Mouse (Mus musculus) heart, embryonic 11.5 days (tissue): ENCODE results near the gene Carf. TPM values are rescaled to one million over a fixed set of nuclear protein-coding genes. Genes with fewer than 3 reads are reported as not detected.

Source experiments
- ATAC-seq: fragments of 200-750 bp; cut with Nextera tagmentation; replicated peaks from 2 replicates; pipeline ENCODE4 v1.8.0; 2017; ENCODE audit warnings: moderate library complexity; ENCODE audit not compliant: insufficient number of reproducible peaks, low FRiP score, low TSS enrichment
- H3K27ac ChIP-seq: fragments of 300-500 bp; sonication (generic); 2 replicates; pipeline ENCODE4 v1.5.1; 2014; ENCODE audit warnings: mild to moderate bottlenecking, low read depth, low read length
- H3K27me3 ChIP-seq: fragments of 300-500 bp; sonication (generic); 2 replicates; pipeline ENCODE4 v1.6.1; 2014; ENCODE audit warnings: mild to moderate bottlenecking, low read length, mixed read lengths; ENCODE audit not compliant: control insufficient read depth, insufficient read depth
- H3K36me3 ChIP-seq: fragments of 300-500 bp; sonication (generic); 2 replicates; pipeline ENCODE4 v1.6.1; 2014; ENCODE audit warnings: mild to moderate bottlenecking, low read length, moderate library complexity, mixed read lengths; ENCODE audit not compliant: control insufficient read depth, insufficient read depth
- H3K4me1 ChIP-seq: fragments of 300-500 bp; sonication (generic); 2 replicates; pipeline ENCODE4 v1.6.1; 2014; ENCODE audit warnings: low read length; ENCODE audit not compliant: control insufficient read depth, insufficient read depth
- H3K4me2 ChIP-seq: fragments of 300-500 bp; sonication (generic); 2 replicates; pipeline ENCODE4 v1.6.1; 2014; ENCODE audit warnings: mild to moderate bottlenecking, moderate library complexity
- H3K4me3 ChIP-seq: fragments of 300-500 bp; sonication (generic); 2 replicates; pipeline ENCODE4 v1.5.1; 2014; ENCODE audit warnings: low read depth, low read length
- H3K9ac ChIP-seq: fragments of 300-500 bp; sonication (generic); 2 replicates; pipeline ENCODE4 v1.6.1; 2014; ENCODE audit warnings: mild to moderate bottlenecking, low read depth, low read length, moderate library complexity
- H3K9me3 ChIP-seq: fragments of 300-500 bp; sonication (generic); replicated peaks from 2 replicates; pipeline ENCODE4 v1.6.1; 2016; ENCODE audit warnings: low read length; ENCODE audit not compliant: control insufficient read depth
- WGBS: fragments of 180-500 bp; shearing (Covaris S2); extraction: QIAGEN DNeasy Blood & Tissue Kit; methylation state at CpG from one replicate; pipeline ENCODE4 v1.1.7; 2014; ENCODE audit not compliant: insufficient replicate concordance; 5-methylcytosine and 5-hydroxymethylcytosine counted together
- polyA plus RNA-seq: library from polyadenylated mRNA; unstranded; fragments of >200 nt; fragmentation: Nextera tagmentation; extraction: Ambion mirVana; gene quantifications from 2 replicates; pipeline ENCODE4 v1.2.1, GENCODE M21; 2014

The Carf gene
- polyA plus RNA-seq, 1 experiment from 2014 or later: 6.1 TPM

DNA sequence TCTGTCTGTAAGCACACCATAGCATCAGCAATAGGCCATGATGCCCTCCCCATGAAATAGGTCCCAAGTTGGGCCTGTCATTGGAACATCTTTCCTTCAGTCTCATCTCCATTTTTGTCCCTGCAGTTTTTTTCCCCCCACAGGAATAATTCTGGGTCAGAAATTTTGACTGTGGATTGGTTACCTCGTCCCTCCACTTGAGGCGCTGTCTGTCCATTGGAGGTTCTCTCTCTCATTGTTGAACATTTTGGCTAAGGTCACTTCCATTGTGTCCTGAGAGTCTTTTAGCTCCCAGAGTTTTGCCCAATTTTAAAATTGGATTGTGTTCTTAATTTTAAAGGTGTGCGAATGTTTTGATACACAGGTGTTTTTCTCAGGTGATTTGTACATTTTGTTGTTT is 98.8 kb downstream of the Carf start:
- H3K27ac ChIP-seq: no peak overlapping the region
- H3K36me3 ChIP-seq: peaks cover 12% of the 10 kb centered on the region
- no peak overlapping the region for H3K4me2 ChIP-seq
- H3K4me1 ChIP-seq: no peaks in the 10 kb centered on the region
- H3K9ac ChIP-seq: no peak overlapping the region
- H3K27me3 ChIP-seq: no peaks in the 10 kb centered on the region
- WGBS: 56% methylated on average over 3 of the region's 3 CpGs
- no peak overlapping the region for H3K4me3 ChIP-seq
- no peak for ATAC-seq
- H3K9me3 ChIP-seq: no peaks in the 10 kb centered on the region

DNA sequence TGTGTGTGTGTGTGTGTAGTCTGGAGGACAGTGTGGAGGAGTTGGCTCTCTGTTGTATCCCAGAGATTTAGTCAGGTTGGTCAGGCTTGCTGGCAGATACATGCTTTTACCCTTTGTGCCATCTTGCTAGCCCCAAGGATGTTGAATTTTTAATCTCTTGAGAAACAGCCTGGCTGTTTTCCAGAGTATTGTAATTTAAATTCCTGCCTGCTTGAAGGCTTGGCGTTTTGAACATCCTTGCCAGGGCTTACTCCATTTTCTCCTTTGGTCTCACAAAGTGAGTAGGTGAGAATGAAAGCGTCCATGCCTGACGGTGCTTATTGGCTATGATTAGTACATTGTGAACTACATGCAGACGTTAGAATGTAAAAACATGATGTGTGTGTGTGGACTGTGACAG is 101.0 kb downstream of the Carf start:
- no peaks in the 10 kb centered on the region for H3K27me3 ChIP-seq
- WGBS: 78% methylated on average over 4 of the region's 4 CpGs
- H3K9me3 ChIP-seq: no peaks in the 10 kb centered on the region
- peaks cover 26% of the 10 kb centered on the region for H3K36me3 ChIP-seq
- H3K4me2 ChIP-seq: no peak overlapping the region
- H3K4me1 ChIP-seq: no peaks in the 10 kb centered on the region
- H3K9ac ChIP-seq: no peak overlapping the region
- no peak overlapping the region for H3K4me3 ChIP-seq
- H3K27ac ChIP-seq: no peak overlapping the region
- no peak for ATAC-seq

Other genes starting within 250 kb of the Carf start
- gene Fam117b, start 185.2 kb upstream of the Carf start, polyA plus RNA-seq: 5.3 and 5.9 TPM in 2 replicates
- gene Ica1l, start 55.1 kb upstream of the Carf start, polyA plus RNA-seq: 0.62 and 0.74 TPM in 2 replicates
- 32.2 and 36.9 TPM in 2 replicates for gene Wdr12, start 398 bp downstream of the Carf start, polyA plus RNA-seq
- gene Nbeal1, start 82.4 kb downstream of the Carf start, polyA plus RNA-seq: 9.0 and 10.1 TPM in 2 replicates
- 23.6 and 28.8 TPM in 2 replicates for gene Cyp20a1, start 245.1 kb downstream of the Carf start, polyA plus RNA-seq